Mouse (Mus musculus): ENCODE data around the gene Appl2.
"Not testable (repeated sequence)": the region's sequence is repeated elsewhere in the genome, so short reads cannot be mapped to it uniquely, and the experiment has no call there.

The Appl2 gene

DNA sequence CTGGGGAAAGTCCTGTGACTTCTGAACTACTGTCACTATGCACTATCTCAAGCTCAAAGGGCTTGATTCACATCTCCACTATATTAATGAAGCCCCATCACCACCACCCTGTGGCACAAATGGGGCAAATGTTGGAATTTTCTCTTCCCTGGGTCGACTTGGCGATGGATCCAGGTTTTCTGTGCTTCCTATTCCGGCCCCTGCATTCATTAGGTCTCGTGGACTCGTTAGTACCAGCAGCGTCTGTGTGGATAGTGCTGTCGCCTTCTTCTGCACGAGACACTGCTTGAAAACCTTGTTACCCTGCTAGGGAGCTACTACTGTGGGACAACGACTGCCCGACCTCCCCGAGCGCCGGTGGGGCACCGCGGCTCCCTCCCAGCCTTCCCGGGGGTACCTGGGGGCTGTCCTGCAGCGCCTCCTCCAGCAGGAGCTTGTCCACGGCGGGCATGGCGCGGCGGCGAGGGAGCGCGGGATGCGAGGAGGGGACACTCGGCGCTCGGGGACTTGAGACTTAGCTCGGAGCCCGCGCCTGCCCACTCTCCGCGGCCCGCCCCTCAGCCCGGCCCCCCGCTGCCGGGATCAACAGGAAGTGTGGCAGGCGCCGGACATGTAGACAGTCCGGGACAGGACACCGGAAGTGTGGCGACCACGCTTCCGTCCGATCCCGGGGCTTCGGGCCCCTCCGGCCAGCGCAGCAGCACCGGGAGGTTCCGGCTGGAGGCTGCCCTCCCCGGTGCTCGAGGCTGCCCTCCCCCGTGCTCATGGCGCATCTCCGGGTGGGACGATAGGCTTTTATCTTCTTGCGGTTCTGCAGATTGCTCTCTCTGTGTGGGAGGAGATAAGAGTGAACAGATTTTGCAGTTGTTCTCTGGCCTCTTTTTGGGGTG lies at the start of gene Appl2:
TSS of gene Appl2 (minus strand) at position 608 of the 890 bp plus-strand sequence.
- peak; percentile 91 for DNase-seq (ENCODE audit: low read depth, low spot score)

GRCm38 (mm10) chr10:83696226-83696625 lies 47.7 kb upstream of the Appl2 start:
- DNase-seq (ENCODE audit: low read depth, low spot score): no peak

DNA sequence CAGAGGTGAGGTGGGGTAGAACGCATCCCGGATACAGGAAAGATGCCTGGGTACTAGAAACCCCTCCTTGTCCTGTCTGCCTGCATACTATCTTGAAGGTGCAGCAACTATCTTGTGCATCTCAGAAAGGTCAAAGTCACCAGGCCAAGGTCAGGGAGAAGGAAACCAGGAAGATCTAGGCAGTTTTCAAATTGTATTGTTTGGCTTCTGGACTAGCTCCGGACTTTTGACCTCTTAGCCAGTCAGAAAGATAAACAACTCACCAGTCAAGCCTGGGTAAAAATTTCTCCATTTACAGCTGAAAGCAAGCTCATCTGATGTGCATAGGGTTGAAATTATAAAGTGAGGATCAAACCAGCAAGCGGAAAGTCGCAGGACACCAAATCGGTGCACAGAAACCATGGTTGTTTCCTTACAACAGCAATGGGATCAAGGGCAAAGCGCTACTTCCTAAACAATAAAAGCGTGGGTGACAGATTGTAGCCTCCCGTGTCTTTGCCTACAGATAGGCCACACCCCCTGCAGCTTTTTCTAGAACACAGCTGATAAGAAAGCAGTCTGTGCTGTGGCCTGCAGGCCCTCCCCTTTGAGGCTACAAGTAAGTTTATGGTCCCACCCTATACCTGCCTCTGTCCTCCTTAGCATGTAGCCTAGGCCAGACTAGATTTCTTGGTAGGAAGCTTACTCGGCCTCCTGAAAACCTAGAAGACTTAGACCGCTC lies 43.8 kb upstream of the Appl2 start:
- no peak for DNase-seq (ENCODE audit: low read depth, low spot score)

- no peak for DNase-seq (ENCODE audit: low read depth, low spot score)
Measured at GRCm38 (mm10) chr10:83688215-83688614, 39.7 kb upstream of the Appl2 start.

DNA sequence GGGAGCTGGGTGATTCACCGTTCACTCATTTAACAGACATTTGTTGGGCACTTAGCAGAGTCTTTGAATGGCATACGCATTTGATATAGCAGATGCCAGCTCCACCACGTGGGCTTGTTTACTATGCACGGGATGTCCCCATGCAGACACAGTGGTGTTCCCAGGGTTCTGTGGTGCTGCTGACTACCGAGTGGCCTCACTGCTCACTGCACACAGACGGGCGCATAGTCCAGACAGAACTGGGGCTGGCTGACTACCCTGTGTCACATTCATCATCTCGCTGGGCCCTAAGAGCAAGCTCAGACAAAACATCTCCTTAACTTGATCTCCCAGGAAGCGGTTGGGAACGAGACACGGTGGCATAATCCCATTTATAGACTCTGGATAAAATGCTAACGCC lies 32.8 kb upstream of the Appl2 start:
- no peak for DNase-seq (ENCODE audit: low read depth, low spot score)

- DNase-seq (ENCODE audit: low read depth, low spot score): no peak
Measured at GRCm38 (mm10) chr10:83666556-83666955, 18.0 kb upstream of the Appl2 start.

- DNase-seq (ENCODE audit: low read depth, low spot score): no peak
Measured at GRCm38 (mm10) chr10:83661925-83662324, 13.4 kb upstream of the Appl2 start.

DNA sequence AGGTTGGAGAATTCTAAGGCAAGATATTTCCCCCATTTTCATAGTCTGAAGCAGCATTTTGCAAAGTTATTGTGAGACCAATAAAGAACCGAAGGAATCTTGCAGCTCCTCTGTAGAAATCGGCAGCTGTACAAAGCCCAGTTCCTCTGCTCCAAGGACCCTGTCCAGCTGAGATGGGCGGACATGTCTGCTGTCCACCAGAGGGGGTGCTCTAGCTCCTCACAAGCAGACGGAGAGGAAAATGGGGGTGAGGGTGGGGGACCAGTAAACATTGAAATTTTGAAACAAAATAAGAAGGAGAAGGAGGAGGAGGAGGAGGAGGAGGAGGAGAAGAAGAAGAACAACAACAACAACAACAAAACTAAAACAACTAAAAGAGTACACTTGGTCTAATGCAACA lies 12.1 kb upstream of the Appl2 start:
- DNase-seq (ENCODE audit: low read depth, low spot score): no peak

GRCm38 (mm10) chr10:83654591-83654990 lies 6.1 kb upstream of the Appl2 start:
- DNase-seq (ENCODE audit: low read depth, low spot score): no peak

DNA sequence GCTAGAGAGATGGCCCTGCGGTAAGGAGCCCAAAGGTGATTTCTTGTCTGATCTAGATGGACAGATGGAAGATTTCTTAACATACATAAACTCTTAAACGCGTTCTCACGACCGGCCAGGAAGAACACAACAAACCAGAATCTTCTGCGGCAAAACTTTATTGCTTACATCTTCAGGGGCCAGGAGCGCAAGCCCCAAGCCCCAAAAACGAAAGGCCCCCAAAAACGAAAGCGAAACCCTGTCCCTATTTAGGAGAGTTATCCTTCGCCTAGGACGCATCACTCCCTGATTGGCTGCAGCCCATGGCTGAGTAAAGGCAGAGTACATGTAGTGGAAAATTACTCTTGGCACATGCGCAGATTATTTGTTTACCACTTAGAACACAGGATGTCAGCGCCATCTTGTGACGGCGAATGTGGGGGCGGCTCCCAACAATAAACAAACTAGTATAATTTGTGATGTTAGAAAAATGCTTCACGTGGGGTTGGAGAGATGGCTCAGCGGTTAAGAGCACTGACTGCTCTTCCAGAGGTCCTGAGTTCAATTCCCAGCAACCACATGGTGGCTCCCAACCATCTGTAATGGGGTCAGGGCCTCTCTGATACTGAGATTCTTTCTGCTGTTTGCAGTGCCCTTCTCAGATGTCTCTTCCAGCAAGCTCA lies 3.8 kb upstream of the Appl2 start:
- not testable (repeated sequence) for DNase-seq (ENCODE audit: low read depth, low spot score)

GRCm38 (mm10) chr10:83649037-83649436 lies 499 bp upstream of the Appl2 start:
- DNase-seq (ENCODE audit: low read depth, low spot score): no peak

GRCm38 (mm10) chr10:83646351-83646885 lies 2.1 kb downstream of the Appl2 start:
- no peak for DNase-seq (ENCODE audit: low read depth, low spot score)

- DNase-seq (ENCODE audit: low read depth, low spot score): no peak
Measured at GRCm38 (mm10) chr10:83645716-83645990, 2.9 kb downstream of the Appl2 start.

DNA sequence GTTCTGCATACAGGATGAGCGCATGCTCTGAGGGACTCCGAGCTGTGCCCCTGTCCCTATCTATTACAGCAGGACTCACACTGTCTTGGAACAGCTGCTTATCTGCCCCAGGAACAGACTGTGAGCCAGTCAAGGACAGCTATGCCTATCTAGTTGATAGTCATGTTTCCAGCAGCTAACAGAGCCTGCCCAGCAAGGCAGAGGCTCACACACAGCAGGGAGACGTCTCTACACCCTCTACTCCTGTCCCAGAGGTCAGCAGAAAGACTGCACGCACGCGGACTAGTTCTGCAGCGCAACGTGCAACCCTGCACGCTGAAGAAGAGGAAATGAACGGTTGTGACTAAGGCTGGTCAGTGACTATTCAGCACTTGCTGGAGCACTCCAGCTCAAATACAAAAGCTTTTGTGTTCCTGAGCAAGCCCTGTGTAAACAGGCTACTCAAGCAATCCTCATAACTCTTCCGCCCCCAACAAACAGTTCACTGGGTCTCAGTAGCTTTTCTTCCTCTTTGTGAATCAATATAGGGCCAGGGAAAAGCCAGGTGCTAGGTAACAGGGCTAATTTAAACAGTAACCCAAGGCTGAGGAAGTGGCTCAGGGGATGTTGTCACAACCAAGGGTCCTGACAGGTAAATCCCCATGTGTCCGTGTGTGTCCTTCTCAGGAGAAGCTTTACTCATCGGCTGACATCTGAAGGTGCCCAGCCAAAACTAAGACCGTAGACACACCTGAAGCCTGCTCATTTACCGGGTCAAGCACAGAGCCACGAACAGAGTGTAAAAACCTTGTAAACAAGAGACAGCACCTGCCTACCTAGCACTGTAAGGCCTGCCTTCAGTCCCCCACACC lies 3.4 kb downstream of the Appl2 start:
- DNase-seq (ENCODE audit: low read depth, low spot score): no peak

- DNase-seq (ENCODE audit: low read depth, low spot score): no peak
Measured at GRCm38 (mm10) chr10:83644167-83644566, 4.4 kb downstream of the Appl2 start.

DNA sequence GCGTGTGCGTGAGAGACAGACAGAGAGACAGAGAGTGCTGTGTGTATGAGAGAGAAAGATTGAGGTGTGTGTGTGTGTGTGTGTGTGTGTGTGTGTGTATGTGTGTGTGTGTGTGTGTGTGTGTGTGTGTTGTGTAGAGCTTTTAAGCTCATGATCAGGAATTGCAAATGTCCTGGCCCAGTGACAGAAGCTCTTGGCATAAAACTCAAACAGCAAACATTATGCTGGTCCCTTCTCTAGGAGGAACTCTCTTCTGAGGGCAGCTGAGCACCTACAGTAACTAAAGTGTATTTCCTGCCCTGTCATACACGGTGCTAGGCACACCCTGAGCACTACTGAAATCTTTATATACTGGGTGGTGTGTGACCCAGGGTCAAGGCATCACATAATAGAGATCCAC lies 6.9 kb downstream of the Appl2 start:
- DNase-seq (ENCODE audit: low read depth, low spot score): no peak

GRCm38 (mm10) chr10:83639881-83640386 lies 8.6 kb downstream of the Appl2 start:
- no peak for DNase-seq (ENCODE audit: low read depth, low spot score)

GRCm38 (mm10) chr10:83637295-83637694 lies 11.2 kb downstream of the Appl2 start:
- peak; percentile 93 for DNase-seq (ENCODE audit: low read depth, low spot score)

DNA sequence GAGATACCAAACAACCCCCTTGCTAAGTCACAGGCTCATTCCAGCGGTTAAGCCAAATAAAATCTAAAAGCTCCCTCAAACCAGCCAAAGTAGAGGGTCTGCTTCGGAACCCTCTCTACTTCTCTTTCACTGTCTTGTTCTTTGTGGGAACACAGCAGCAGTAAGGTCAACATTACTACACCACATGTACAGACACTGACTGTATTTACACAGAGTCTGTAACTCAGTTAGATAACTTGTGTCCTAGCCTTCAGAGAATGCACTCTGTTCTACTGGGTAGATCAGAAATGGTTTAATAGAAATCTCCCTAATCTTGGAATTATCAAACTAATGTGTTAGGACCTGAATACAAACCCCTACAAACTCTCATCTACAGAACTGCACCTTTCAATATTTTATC lies 12.3 kb downstream of the Appl2 start:
- no peak for DNase-seq (ENCODE audit: low read depth, low spot score)

- DNase-seq (ENCODE audit: low read depth, low spot score): no peak
Measured at GRCm38 (mm10) chr10:83634461-83634860, 14.1 kb downstream of the Appl2 start.

GRCm38 (mm10) chr10:83632806-83633374 lies 15.6 kb downstream of the Appl2 start:
- no peak for DNase-seq (ENCODE audit: low read depth, low spot score)

Measured in skeletal muscle tissue, adult 2 months (tissue).